Comparison of ENCODE assay signal across 7 mouse cellular contexts in the genomic region with DNA sequence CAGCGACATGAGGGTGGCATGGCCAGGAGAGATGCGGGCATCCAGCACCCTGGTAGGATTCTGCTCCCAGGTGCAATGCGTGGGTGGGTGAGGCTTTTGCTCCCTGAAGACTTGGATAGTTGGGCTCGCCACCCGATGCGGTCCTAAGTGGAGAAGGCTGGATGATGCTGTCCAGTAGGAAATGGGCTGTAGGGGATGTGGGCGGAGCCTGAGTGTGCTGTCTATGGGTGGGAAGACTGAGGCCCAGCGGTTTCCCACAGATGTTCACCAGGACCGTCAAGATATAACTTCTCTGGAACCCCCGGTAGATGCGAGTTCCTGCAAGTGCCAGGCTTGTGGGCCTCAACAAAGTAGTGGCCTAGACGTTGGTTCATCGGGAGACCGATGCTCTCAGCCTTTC. TPM values are rescaled to one million over a fixed set of nuclear protein-coding genes. Genes with fewer than 3 reads are reported as not detected.
DNase-seq lines count a peak whose midpoint lies in the region; ATAC-seq and TF ChIP-seq lines count a peak whose summit lies in the region.

No protein-coding gene starts in this region.

- no peak overlapping the region for H3K9ac ChIP-seq in lung, postnatal 0 days (replicated peaks; ENCODE audit: low read depth)
- no peak overlapping the region for H3K9ac ChIP-seq in forebrain, embryonic 15.5 days (replicated peaks)
- H3K9ac ChIP-seq in stomach, postnatal 0 days (ENCODE audit: low read length) = no peak overlapping the region

- no peak for TF ChIP-seq POLR2A in lung, adult 2 months (IDR thresholded peaks at IDR 0.05; ENCODE audit: borderline replicate concordance, extremely low read depth, low read depth, low read length)

- no peaks in the 10 kb centered on the region for H3K4me1 ChIP-seq in lung, postnatal 0 days (ENCODE audit: insufficient read depth, low read depth, low read length)
- H3K4me1 ChIP-seq in lung, adult 2 months (ENCODE audit: control insufficient read depth, insufficient read depth, low read length) = no peaks in the 10 kb centered on the region
- peaks cover 6% of the 10 kb centered on the region for H3K4me1 ChIP-seq in forebrain, embryonic 15.5 days
- H3K4me1 ChIP-seq in stomach, postnatal 0 days (replicated peaks; ENCODE audit: control insufficient read depth, insufficient read depth) = peaks cover 3% of the 10 kb centered on the region; the same call in 1 of the 2 replicates

- no peak overlapping the region for H3K27ac ChIP-seq in lung, postnatal 0 days (ENCODE audit: low read length)
- H3K27ac ChIP-seq in forebrain, embryonic 15.5 days (replicated peaks) = no peak overlapping the region
- H3K27ac ChIP-seq in stomach, postnatal 0 days (replicated peaks) = no peak overlapping the region

- no peak; the same call in 1 of the 2 replicates for ATAC-seq in lung, postnatal 0 days
- ATAC-seq in forebrain, embryonic 15.5 days (replicated peaks) = 0 out of 2 replicates have a peak, but pooled peaks have one; percentile 7
- ATAC-seq in stomach, postnatal 0 days (ENCODE audit: low FRiP score, low TSS enrichment) = 0 out of 2 replicates have a peak, but pooled peaks have one; percentile 3

- no peak for DNase-seq in lung, postnatal 0 days (ENCODE audit: low spot score)
- DNase-seq in lung, adult 2 months = no peak
- DNase-seq in liver = peak; percentile 34
- DNase-seq in stomach, postnatal 0 days (ENCODE audit: low spot score) = no peak
- no peak for DNase-seq in thymus, postnatal 10 days (ENCODE audit: low spot score in 2 of 2)
- no peak for DNase-seq in right cerebral cortex, adult 2 months (ENCODE audit: low spot score in 2 of 2)

- WGBS in lung, postnatal 0 days = 68% methylated on average over 14 of the region's 14 CpGs
- 61% methylated on average over 14 of the region's 14 CpGs for WGBS in lung, adult 2 months
- WGBS in forebrain, embryonic 15.5 days = 59% methylated on average over 14 of the region's 14 CpGs
- 69% methylated on average over 14 of the region's 14 CpGs for WGBS in stomach, postnatal 0 days

- 0 out of 2 replicates have a peak overlapping the region, but pooled peaks have one; percentile 4 for H3K4me3 ChIP-seq in lung, postnatal 0 days (ENCODE audit: low read depth, low read length)
- no peak overlapping the region for H3K4me3 ChIP-seq in lung, adult 2 months (replicated peaks; ENCODE audit: extremely low read depth, low read depth, low read length)
- H3K4me3 ChIP-seq in forebrain, embryonic 15.5 days = 0 out of 2 replicates have a peak overlapping the region, but pooled peaks have one; percentile 7
- H3K4me3 ChIP-seq in stomach, postnatal 0 days (ENCODE audit: low read depth, low read length) = no peak overlapping the region

- H3K27me3 ChIP-seq in lung, postnatal 0 days (replicated peaks; ENCODE audit: insufficient read depth, low read length) = 0 out of 2 replicates have a peak, but pooled peaks cover 4% of the 10 kb centered on the region
- no peaks in the 10 kb centered on the region for H3K27me3 ChIP-seq in forebrain, embryonic 15.5 days
- no peaks in the 10 kb centered on the region for H3K27me3 ChIP-seq in stomach, postnatal 0 days (ENCODE audit: control insufficient read depth, insufficient read depth, low read length)

- H3K4me2 ChIP-seq in lung, postnatal 0 days (replicated peaks; ENCODE audit: low read depth, low read length) = peak overlapping the region; percentile 34
- peak overlapping the region; percentile 30 for H3K4me2 ChIP-seq in forebrain, embryonic 15.5 days (replicated peaks)
- peak overlapping the region; percentile 38 for H3K4me2 ChIP-seq in stomach, postnatal 0 days (replicated peaks; ENCODE audit: low read depth)

- H3K36me3 ChIP-seq in lung, postnatal 0 days (ENCODE audit: insufficient read depth, low read length) = no peaks in the 10 kb centered on the region
- no peaks in the 10 kb centered on the region for H3K36me3 ChIP-seq in forebrain, embryonic 15.5 days
- no peaks in the 10 kb centered on the region for H3K36me3 ChIP-seq in stomach, postnatal 0 days (ENCODE audit: control insufficient read depth, insufficient read depth, low read length)

- no peak for TF ChIP-seq EP300 in lung, postnatal 0 days (IDR thresholded peaks at IDR 0.05)
- no peak for TF ChIP-seq EP300 in stomach, postnatal 0 days (optimal IDR thresholded peaks at IDR 0.05)

- H3K9me3 ChIP-seq in lung, postnatal 0 days (ENCODE audit: low read length) = no peaks in the 10 kb centered on the region
- no peaks in the 10 kb centered on the region for H3K9me3 ChIP-seq in forebrain, embryonic 15.5 days
- H3K9me3 ChIP-seq in stomach, postnatal 0 days (ENCODE audit: control insufficient read depth, low read length) = no peaks in the 10 kb centered on the region

- no peak for TF ChIP-seq CTCF in lung, postnatal 0 days (IDR thresholded peaks at IDR 0.05)
- no peak for TF ChIP-seq CTCF in lung, adult 2 months (IDR thresholded peaks at IDR 0.05; ENCODE audit: insufficient read depth, low read length)
- TF ChIP-seq CTCF in stomach, postnatal 0 days (IDR thresholded peaks at IDR 0.05; ENCODE audit: low read depth) = no peak

RNA-seq across cellular contexts. Expression of a gene that starts 4.9 kb away (rescaled TPM):
- not detected in 2 replicates for polyA plus RNA-seq in lung, postnatal 0 days (2015; fragmentation: Nextera tagmentation; extraction: Ambion mirVana)
- 0.30 TPM in 1 of 2 replicates, not detected in the other for polyA plus RNA-seq in lung, adult 2 months (2012; rRNA removed)
- polyA plus RNA-seq in forebrain, embryonic 15.5 days (2015; fragmentation: Nextera tagmentation; extraction: Ambion mirVana) = 0.86 and 1.3 TPM in 2 replicates
- polyA plus RNA-seq in stomach, postnatal 0 days (2015; fragmentation: Nextera tagmentation; extraction: Ambion mirVana) = 0.02 and 0.24 TPM in 2 replicates

RNA-seq across cellular contexts. Expression of a gene that starts 16.9 kb away (rescaled TPM):
- 59.2 and 77.6 TPM in 2 replicates for polyA plus RNA-seq in lung, postnatal 0 days (2015; fragmentation: Nextera tagmentation; extraction: Ambion mirVana)
- polyA plus RNA-seq in lung, adult 2 months (2012; rRNA removed) = 75.3 and 87.2 TPM in 2 replicates
- polyA plus RNA-seq in forebrain, embryonic 15.5 days (2015; fragmentation: Nextera tagmentation; extraction: Ambion mirVana) = 172 and 180 TPM in 2 replicates
- polyA plus RNA-seq in stomach, postnatal 0 days (2015; fragmentation: Nextera tagmentation; extraction: Ambion mirVana) = 64.8 and 67.5 TPM in 2 replicates

RNA-seq across cellular contexts. Expression of a gene that starts 38.9 kb away (rescaled TPM):
- polyA plus RNA-seq in lung, postnatal 0 days (2015; fragmentation: Nextera tagmentation; extraction: Ambion mirVana) = 0.05 and 0.08 TPM in 2 replicates
- polyA plus RNA-seq in lung, adult 2 months (2012; rRNA removed) = 0.05 and 0.11 TPM in 2 replicates
- polyA plus RNA-seq in forebrain, embryonic 15.5 days (2015; fragmentation: Nextera tagmentation; extraction: Ambion mirVana) = 0.32 TPM in 1 of 2 replicates, not detected in the other
- polyA plus RNA-seq in stomach, postnatal 0 days (2015; fragmentation: Nextera tagmentation; extraction: Ambion mirVana) = 2.6 and 3.3 TPM in 2 replicates

Comparison
In these comparisons a context has a peak if more than half of its experiments do, and no peak if none do; other contexts are left out.
1. H3K4me3 ChIP-seq: peak in lung, postnatal 0 days (single experiment) and forebrain, embryonic 15.5 days (single experiment); none in lung, adult 2 months (single experiment) and stomach, postnatal 0 days (single experiment).
2. Peak in every context shown above with its lines, with median percentiles within 50 percentile points of each other: H3K4me2 ChIP-seq.